Mouse (Mus musculus) neural tube, embryonic 10.5 days (tissue): ENCODE measurements around the gene Plcxd2.
A peak's percentile ranks its signal among the peaks of the same experiment; 100 is the strongest.

Source experiments
- DNase-seq: peaks from one replicate; pipeline ENCODE4 v3.0.0-alpha.2; 2017; ENCODE audit warnings: low spot score; ENCODE audit errors: extremely low spot score

The Plcxd2 gene

DNA sequence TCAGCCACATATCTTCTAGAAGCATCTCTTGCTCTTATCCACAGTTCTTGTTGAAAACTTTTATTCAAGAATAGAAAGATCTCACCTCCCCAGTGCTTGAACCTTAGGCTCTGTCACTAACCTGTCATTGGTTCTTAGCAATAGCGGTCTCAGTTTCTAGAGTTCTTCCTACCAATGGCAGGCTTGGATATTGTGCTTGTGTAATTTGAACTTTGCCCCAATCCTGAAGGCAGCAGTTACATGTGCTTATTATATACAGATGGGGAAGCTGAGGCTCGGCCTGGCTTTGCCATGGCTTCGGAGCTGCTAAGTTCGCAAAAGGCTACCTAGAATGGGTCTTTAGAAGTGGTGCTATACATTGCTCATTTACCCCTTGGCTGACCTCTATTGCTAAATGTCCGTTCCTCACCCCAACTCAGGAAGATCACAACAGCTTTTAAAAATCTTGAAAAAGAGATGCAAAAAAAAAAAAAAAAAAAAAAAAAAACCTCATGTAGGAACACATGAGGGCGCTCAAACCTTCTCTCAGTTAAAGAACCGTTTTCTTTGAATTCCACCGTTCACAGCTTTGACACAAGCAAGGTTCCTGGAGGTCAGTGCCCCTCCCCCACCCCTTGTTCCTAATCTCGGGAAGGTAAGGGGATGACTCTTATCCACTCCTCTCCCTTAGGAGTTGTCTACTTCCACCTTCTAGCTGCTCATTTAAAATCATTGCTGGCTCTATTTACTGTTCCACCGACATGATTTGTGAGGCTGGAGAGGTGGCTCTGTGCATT is 18.9 kb downstream of the Plcxd2 start:
- no peak for DNase-seq

DNA sequence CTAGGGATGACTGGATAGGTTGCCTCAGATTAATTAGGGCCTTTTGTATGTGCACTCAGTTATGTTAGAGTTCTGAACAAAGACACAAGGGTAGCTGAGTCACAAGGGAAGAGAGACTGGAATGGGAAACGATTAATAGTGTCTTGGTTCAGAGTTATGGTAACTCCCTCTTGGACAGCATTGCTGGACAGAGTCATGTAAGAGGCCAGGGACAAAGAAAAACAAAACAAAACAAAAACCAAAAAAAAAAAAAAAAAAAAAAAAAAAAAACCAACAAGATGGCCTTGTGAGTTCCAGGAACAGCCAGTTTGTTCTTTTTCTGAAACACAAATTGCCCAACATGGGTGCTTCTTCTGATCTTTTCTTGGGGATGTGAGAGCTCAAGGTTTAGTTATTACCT is 23.8 kb downstream of the Plcxd2 start:
- DNase-seq: no peak

DNA sequence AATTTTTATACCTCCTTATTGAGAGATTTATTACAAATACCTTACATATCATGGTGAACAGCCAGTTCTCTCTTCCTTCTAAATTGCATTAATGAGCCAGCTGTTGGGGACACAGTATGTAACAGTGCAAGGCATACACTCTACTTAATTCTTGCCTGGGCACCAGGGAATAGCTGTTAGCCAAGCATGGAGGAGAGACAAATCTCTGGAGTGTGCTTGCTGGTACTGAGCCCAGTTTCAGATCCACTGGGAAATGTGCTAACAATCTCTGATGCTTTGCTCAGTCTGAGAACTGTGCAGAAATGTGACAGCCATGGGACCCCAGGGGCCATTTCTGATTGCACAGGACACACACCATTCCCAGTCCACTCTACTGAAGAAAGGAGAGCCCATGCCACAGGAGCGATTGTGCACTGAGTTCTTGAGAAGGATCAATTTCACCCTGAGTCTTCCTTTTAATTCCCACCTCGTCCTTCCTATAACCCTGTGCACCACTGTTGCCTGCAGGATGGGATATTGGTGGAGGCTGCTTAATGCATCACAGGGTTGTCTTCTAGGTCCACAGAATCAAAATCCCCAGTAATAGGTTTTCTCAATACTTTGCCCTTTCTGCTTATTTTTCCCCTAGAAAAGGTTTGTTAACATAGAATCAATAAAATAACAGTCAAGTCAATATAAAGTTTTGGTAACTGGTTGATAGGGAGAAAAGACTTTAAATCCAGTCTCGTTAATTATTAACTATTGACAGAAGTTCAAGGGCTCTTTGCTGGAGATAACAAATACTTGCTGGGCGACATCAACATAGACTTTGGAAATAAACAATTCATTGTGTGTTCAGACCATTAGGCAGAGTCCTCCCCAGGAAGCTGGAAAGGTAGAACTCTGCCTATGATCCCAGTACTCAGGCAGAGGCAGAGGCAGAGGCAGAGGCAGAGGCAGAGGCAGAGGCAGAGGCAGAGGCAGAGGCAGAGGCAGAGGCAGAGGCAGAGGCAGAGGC is 25.1 kb downstream of the Plcxd2 start:
- DNase-seq: no peak

DNA sequence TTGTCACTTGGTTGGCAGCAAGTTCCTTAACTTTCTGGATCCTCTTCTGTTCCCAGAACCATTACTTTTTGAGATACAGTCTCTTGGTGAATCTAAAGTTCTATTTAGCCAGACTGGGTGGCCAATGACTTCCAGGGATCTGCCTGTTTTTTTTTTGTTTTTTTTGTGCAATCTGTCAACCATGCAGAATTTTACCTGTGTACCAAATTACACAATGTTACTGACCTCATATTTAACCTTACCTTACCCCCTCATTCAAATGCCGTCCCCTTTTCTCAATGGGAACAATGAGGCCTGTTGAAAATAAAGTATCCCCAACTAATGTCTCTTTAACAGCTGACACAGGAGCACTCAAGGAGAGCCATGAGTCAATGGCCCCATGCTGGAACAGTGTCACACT is 33.8 kb downstream of the Plcxd2 start:
- DNase-seq: no peak

DNA sequence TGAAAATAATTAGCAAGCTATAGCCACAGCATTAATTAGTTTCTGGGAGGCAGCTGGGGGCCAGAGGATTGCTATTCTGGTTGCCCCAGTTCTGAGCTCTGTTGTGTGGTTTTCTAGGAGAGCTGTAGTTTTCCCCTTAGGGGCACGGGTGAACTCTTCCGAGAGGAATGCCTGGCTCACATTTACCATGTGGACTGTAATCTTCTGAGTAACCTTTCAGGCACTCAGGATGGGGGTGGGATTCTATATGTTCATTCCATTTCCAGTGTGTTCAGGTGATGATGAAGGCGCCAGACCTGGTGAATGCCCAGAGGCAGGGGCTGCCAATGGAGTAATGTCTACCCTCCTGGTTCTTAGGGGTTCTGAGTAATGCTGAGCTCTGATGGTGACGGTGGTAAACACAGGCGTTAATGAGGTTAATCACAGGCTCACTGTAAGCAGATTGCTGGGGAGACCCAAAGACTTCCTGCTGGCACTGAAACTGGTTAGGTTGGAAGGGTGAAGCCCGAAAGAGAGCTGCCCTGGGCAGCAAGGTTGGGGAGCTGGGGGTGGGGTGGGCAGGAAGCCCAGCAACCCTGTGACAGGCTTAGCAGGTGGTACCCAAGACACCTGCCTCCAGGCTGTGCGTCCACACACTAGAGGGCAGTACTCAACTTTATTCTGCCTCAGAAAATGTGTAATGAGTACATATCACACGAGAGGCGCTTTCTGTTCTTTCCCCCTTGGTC is 35.9 kb downstream of the Plcxd2 start:
- no peak for DNase-seq

DNA sequence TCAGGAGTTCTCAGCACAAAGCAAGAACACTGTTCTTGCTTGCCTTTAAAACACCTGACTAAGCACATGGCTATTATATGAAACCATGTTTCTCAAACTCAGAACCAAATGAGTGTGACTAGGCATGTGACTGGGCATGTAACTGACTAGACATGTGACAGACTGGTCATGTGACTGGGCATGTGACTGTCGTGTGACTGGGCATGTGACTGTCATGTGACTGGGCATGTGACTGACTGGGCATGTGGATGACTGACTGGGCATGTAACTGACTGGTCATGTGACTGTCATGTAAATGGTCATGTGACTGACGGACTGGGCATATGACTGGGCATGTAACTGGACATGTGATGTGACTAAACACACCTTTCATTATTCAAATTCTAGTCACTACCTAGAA is 39.8 kb downstream of the Plcxd2 start:
- DNase-seq: no peak

DNA sequence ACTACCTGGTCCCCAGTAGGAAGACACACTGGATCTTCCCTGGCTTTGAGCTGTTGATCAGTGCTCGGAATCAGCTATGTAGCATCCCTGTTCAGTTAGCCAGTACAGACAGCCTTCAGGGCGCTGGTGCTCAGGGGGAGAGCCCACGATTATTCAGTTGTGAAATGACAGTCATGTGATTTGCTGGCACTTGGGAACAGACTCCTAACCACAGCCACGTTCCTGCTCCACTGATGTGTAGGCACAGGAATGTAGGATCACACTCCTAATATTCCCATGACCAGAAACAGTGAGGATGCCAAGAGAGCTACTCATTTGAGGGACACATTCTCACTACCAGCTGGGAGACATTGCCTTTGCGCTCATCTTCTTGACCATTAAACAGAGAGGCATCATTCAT is 41.3 kb downstream of the Plcxd2 start:
- no peak for DNase-seq

DNA sequence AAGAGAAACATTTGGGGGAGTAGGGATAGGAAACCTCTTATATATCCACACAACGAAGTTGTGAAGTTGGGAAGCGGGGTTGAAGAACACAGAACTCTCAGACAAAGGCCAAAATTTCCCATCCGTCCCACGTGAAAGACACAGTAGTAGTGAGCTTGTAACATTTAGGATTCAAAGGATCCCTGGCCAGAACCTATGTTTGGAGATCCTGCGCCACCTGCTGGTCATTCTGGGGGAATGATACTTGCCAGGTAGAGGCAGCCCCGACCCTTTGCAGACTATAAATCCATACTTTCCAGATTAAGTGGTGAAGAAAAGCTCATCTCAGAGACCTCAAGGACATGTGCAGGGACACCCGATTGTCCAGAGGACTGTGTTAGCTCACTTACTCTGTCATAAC is 42.5 kb downstream of the Plcxd2 start:
- peak; percentile 78 for DNase-seq

DNA sequence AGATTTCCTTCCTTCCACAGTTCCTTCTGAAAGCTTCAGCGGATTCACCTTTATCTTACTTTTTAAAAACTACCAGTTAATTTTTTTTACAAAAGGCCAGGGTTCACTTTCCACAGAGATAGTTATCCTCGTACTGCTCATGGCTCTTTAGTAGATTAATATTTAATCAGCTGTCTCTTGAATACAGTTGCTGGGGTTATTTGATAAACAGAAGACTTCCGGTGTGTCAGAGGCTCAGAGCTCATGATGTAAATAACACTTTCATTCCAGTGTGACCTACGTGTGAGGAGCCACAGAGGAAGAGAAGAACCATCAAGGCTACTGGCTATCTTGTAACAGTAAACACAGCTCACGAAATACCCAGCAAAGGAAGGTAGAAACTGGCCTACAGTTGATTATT is 43.4 kb downstream of the Plcxd2 start:
- no peak for DNase-seq

DNA sequence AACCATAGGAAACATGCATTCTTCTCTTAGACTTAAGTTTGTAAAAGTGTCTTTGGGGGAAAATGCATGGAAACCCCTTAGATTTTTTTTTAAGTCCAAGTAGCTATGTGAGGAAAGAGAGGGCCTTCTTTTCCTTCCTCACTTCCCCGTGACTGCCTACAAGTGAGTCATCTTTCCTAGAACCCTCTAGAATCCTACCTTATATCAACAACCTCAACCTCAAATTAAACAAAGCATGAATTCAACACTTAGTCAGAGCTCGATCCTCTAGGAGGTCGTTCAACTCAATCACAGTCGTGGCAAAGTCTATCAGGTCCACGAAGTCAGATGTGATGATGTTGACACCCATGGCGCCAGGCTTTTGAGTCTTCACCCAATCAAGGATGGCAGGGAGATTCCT is 45.2 kb downstream of the Plcxd2 start:
- no peak for DNase-seq

DNA sequence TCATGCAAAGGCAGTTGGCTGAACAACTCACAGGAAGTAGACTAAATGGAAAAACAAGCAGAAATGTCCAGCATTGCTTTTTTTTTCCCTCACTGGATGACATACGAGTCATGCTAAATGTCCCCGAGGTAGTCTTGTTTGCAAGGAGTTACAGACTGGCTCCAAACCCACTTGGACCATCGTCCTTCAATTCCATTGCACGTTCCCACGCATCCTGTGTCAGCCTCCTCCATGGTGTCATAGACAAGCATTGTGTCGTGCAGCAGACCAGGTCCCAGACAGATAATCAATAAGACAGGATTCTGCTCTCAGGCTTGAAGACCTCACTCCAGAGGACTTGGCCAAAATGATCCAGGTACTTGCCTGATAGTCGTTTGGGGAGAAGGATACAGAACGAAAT is 46.2 kb downstream of the Plcxd2 start:
- DNase-seq: no peak

DNA sequence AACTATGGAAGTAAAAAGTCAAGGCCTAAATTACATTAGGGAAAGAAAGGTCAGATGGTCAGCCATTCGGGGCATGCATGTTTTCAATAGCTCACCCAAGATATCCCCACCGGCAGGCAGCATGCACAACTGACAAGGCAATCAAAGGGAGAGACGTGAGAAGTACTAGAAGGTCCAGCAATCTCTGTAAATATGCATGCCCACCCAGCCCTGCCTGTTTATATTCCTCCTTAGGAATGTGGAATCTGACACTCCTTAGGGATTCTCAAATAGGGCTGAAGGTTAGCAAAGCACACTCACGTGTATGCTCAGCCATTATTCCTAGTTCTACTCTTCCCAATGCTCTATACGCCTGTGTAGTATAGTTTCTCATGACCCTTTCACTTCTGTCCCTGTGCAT is 46.9 kb downstream of the Plcxd2 start:
- DNase-seq: no peak

DNA sequence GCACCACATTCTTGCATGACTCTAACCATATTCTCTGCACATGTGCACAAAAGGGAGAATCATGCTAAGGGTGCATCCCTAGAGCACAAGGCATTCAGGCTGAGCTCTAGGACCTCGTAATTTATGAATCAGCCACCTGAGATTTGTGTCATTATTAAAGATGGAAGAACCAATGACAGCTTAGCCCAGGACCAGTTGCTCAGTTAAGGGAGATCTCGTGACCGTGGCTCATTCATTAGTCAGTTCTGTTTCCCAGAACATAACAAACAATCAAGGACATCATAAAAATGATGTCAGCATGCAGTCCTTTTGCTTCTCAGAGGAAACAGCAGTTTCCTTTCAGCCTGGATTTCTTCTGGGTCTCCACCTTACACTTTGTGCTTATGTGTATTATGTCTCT is 49.0 kb downstream of the Plcxd2 start:
- DNase-seq: no peak

DNA sequence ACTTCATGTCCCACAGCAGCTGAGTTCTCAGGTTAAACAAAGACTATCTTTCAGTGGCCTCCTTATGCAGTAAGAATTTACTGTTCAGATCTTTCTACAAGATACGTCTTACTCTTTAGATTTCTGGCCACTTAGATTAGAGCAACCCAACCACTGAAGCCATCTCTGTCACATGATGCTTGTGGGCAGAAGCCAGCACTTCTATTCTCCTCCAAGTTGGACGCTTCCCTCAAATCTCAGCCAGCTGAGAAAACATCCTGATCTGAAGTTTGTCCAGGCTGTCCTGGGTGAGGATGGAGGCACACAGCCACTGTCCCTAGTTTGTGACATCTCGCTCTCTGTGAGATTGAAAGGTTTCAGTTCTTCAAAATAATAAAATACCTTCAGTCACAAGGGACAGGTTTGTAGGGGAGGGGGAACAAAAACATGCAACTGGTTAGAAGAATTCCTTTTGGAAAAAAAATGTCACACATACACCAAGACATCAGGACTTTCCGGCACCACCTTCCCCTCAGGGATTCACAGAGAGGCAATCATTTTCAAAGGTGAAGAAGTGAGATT is 53.5 kb downstream of the Plcxd2 start:
- DNase-seq: no peak

DNA sequence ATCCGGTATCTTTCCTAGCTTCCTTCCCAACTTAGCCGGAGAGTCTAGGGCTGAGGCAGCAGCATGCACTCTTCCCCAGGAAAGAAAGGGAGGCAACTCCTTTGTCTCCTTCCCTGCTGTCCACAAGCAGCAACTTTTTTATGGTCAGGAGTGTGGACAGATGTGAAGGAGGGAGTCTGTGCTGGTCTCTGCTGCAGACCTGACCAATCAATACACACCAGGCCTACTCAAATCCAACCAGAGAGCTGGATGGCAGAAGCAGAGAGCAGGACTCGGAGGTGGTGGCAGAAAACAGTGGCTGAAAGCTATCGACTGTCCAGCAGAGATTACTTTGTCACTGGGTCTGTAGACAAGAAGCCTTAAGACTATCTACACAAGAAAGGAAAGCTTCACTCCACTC is 56.6 kb downstream of the Plcxd2 start, which contains the start of gene Phldb2:
Gene Phldb2 (minus strand): TSS at position 205 of the 400 bp plus-strand sequence.
- no peak for DNase-seq

DNA sequence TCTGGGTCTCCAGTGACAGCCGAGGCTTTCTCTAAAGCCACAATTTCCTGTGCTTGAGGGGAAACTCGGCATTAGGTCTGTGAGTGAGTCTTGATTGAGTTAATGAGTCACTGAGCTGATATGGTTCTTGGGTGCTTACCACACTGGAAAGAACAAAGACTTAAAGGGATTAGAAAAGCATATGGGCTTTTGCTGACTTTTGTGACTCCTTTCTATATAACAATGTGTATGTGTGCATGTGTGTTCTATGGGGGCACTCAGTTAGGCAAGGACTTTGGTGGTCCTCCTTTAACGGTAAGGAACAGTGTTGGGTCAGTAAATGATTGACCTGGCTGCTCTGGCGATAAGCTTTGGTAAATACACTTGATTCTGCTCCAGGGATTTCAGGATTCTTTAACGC is 57.5 kb downstream of the Plcxd2 start:
- DNase-seq: no peak

DNA sequence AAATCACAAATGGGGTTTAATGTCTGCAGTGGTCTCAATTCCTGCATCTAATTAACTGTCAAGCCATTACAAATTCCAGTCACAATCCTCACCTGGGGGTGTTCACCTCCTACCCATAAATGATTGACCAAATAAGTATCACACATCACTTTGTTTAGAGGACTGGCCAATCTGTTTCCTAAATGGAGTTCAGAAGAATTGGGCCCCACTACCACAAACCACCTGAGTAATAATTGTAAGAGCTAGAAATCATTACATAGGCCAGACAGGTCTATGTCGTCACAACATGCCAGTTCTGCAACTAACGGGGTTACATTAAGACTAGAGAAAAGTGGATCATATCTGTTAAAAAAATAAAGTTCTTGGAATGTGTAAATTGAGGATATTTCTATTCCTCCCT is 58.0 kb downstream of the Plcxd2 start:
- DNase-seq: no peak

DNA sequence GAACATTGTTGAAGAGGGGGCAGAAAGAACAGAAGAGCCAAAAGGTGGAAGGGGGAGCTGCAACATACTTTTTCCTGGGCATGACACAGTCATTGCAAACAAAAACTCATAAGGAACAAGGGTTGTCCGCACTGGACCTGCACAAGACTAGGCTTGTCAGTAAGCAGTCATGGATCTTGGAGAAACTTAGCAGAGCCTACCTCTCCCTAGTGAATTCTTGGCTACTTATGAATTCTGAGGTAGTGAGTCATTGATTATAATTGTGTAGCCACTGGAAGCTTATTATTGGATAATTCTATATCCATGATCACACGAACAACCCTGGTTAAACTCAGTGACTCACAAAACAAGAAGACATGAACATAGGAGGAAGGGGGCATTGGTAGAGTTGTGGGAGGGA is 63.7 kb downstream of the Plcxd2 start:
- no peak for DNase-seq

DNA sequence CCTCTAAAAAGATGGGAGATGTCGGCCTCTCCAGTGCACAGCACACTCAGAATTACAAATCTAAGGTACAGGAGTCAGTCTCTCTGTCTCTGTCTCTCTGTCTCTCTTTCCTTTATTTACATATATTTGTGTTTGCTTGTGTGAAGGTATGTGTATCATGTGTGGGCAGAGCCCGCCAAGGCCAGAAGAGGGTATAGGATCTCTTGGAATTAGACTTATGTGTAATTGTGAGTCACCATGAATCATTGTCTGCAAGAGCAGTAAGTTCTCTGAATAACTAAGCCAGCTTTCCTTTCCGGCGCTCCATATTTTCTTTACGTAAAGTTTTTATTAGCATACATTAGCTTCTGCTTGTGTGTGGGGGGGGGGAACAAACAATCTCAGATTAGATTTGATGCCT is 64.4 kb downstream of the Plcxd2 start:
- no peak for DNase-seq

DNA sequence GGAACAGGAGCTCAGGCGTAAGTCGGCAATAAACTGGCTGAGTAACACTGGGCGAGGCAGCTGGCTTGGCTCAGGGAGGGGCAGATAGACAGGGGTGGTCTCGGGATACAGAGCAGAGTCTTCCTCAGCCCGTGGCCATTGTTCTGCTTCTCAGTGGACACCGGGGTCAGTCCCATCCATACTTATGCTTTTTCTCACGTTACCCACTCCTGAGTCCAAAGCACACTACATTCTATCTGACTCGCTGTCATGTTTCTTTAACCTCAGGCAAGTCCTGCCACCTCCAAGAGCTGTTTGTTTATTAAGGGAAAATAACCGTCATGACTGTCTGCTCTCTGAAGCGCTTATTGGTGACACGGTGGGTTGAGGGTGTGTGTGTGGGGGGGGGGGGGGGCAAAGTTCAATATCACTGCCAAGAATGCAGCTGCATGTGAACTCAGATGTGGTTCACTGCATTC is 64.8 kb downstream of the Plcxd2 start:
- no peak for DNase-seq

DNA sequence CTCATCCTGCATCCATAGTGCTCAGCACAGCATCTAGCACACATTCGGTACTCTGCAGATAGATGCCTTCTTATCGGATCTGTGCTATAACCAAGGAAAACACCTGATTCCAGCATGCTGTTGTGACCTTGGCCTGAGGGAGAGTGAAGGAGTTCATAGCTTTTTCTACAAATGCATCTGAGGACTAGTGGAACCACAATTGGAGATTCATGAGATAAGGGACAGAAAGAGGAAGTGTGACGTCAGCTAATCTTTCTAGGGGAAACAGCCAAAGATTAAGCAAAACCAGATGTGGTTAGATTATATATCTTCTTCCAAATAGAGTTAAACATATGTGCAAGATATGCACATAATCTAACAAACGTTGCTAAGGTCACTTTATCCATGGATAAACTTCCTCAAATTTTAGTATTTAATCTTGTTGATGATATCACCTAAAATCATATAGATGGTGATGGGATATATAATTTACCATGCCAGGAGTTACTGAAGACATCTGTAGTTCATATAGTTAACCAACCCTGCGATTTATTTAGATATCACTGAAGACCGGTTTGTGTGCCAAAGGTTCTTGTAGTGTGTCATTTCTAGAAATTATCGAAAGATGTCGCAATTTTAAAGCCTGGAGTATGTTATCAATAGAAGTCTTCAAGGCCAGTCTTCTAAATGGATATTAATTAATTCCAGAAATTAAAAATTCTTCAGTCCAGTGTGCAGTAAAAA is 67.7 kb downstream of the Plcxd2 start:
- no peak for DNase-seq
